Mouse (Mus musculus): Measurements from ENCODE around the gene Daglb. TPM values are rescaled to one million over a fixed set of nuclear protein-coding genes. Genes with fewer than 3 reads are reported as not detected.

Gene Daglb
- polyA plus RNA-seq, 1 experiment from 2014 or later, result 14.2 TPM

GRCm38 (mm10) chr5:143469628-143470027 is 5.2 kb downstream of the Daglb start:
- Histone ChIP-seq H3K4me1 (peaks cover 13% of the 10 kb centered on the region), H3K4me3 (no peak overlapping the region), H3K36me3 (replicated peaks) (peaks cover 80% of the 10 kb centered on the region), H3K9me3 (no peaks in the 10 kb centered on the region), H3K27ac (no peak overlapping the region), H3K27me3 (ENCODE audit: poor library complexity, severe bottlenecking) (0 out of 2 replicates have a peak, but pooled peaks cover 5% of the 10 kb centered on the region)
- WGBS, result 96% methylated on average over 8 of the region's 8 CpGs
- DNase-seq (ENCODE audit: extremely low spot score, low spot score), result no peak

GRCm38 (mm10) chr5:143470421-143471164 is 6.2 kb downstream of the Daglb start:
- peaks cover 90% of the 10 kb centered on the region for H3K36me3 ChIP-seq (replicated peaks)
- H3K4me1 ChIP-seq, result peaks cover 4% of the 10 kb centered on the region
- no peak overlapping the region for H3K27ac ChIP-seq
- H3K27me3 ChIP-seq (ENCODE audit: poor library complexity, severe bottlenecking), result 0 out of 2 replicates have a peak, but pooled peaks cover under 1% of the 10 kb centered on the region
- no peak overlapping the region for H3K4me3 ChIP-seq
- no peaks in the 10 kb centered on the region for H3K9me3 ChIP-seq
- no peak for DNase-seq (ENCODE audit: extremely low spot score, low spot score)
- 92% methylated on average over 15 of the region's 15 CpGs for WGBS

GRCm38 (mm10) chr5:143471165-143471546 is 6.8 kb downstream of the Daglb start:
- Histone ChIP-seq H3K27ac (no peak overlapping the region), H3K27me3 (ENCODE audit: poor library complexity, severe bottlenecking) (no peaks in the 10 kb centered on the region), H3K9me3 (no peaks in the 10 kb centered on the region), H3K36me3 (replicated peaks) (peaks cover 96% of the 10 kb centered on the region), H3K4me3 (no peak overlapping the region), H3K4me1 (no peaks in the 10 kb centered on the region)
- no peak for DNase-seq (ENCODE audit: extremely low spot score, low spot score)
- 99% methylated on average over 3 of the region's 3 CpGs for WGBS

DNA sequence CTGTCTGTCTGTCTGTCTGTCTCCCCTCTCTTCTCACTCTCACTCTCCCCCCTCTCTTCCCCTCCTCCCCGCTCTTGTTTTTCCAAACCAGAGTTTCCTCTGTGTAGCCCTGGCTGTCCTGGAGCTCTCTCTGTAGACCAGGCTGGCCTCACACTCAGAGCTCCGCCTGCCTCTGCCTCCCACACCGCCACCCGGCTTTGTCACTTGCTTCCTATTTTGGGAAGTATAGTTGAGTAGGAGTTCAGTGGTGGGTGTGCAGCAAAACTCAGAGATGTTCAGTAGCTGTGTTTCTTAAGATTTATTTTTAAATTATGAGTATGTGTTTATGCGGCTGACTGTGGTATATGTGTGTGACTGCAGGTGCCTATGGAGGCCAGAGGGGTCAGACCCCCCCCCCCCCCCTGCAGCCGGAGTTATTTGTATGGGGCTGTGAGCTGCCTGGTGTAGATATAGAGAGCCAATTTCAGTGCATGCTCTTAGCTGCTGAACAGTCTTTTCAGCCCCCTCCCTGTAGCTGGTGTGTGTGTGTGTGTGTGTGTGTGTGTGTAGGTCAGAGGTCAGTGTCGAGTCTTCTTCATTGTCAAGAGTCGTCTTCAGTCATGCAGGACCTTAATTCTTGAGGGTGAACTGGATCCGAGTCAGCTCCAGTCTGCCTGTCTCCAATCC is 7.7 kb downstream of the Daglb start:
- H3K27me3 ChIP-seq (ENCODE audit: poor library complexity, severe bottlenecking), result no peaks in the 10 kb centered on the region
- H3K36me3 ChIP-seq (replicated peaks), result peaks cover 99% of the 10 kb centered on the region
- no peak overlapping the region for H3K27ac ChIP-seq
- H3K4me3 ChIP-seq, result no peak overlapping the region
- 88% methylated on average over 9 of the region's 9 CpGs for WGBS
- no peaks in the 10 kb centered on the region for H3K9me3 ChIP-seq
- H3K4me1 ChIP-seq, result no peaks in the 10 kb centered on the region
- no peak for DNase-seq (ENCODE audit: extremely low spot score, low spot score)

DNA sequence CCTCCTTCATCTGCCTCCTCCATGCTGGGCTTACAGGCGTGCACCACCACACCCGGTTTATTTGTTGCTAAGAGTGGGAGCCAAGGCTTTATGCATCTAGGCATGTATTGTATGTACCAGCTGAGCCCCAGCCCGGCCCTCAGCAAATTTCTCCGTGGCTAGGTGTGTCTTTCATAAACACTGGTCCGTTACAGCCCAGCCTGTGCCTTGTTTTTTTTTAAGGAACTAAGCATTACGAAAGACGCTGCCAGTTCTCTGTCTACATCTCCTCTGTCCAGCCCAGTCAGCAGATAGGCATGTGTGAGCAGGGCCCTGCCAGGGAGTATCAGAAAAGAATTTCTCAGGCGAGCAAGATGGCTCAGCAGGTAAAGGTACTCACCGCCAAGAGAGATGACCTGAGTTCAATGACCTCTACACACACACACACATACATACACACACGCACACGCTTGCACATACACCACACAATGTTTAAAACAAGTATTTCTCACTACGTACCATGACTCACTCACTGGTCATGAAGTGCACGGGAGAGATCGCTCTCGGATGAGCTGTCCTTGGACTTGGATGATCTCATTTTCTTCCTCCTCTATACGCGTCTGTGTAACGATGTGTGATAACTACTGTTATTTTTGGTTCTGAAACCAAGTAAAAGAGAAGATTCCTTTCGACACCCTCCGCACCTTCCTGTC is 10.9 kb downstream of the Daglb start:
- H3K27ac ChIP-seq, result no peak overlapping the region
- no peaks in the 10 kb centered on the region for H3K4me1 ChIP-seq
- H3K36me3 ChIP-seq (replicated peaks), result peaks cover 100% of the 10 kb centered on the region
- DNase-seq (ENCODE audit: extremely low spot score, low spot score), result no peak
- no peak overlapping the region for H3K4me3 ChIP-seq
- H3K9me3 ChIP-seq, result no peaks in the 10 kb centered on the region
- WGBS, result 95% methylated on average over 20 of the region's 20 CpGs
- H3K27me3 ChIP-seq (ENCODE audit: poor library complexity, severe bottlenecking), result no peaks in the 10 kb centered on the region

- H3K4me1 ChIP-seq, result no peaks in the 10 kb centered on the region
- no peak overlapping the region for H3K27ac ChIP-seq
- H3K27me3 ChIP-seq (ENCODE audit: poor library complexity, severe bottlenecking), result no peaks in the 10 kb centered on the region
- H3K9me3 ChIP-seq, result no peaks in the 10 kb centered on the region
- no peak overlapping the region for H3K4me3 ChIP-seq
- WGBS, result 98% methylated on average over 6 of the region's 6 CpGs
- no peak for DNase-seq (ENCODE audit: extremely low spot score, low spot score)
- H3K36me3 ChIP-seq (replicated peaks), result peaks cover 98% of the 10 kb centered on the region
Measured at GRCm38 (mm10) chr5:143476013-143476412, 11.6 kb downstream of the Daglb start.

GRCm38 (mm10) chr5:143477901-143478300 is 13.5 kb downstream of the Daglb start:
- no peak for DNase-seq (ENCODE audit: extremely low spot score, low spot score)
- H3K4me1 ChIP-seq, result no peaks in the 10 kb centered on the region
- no peaks in the 10 kb centered on the region for H3K27me3 ChIP-seq (ENCODE audit: poor library complexity, severe bottlenecking)
- H3K4me3 ChIP-seq, result no peak overlapping the region
- peaks cover 95% of the 10 kb centered on the region for H3K36me3 ChIP-seq (replicated peaks)
- H3K27ac ChIP-seq, result no peak overlapping the region
- H3K9me3 ChIP-seq, result no peaks in the 10 kb centered on the region
- 91% methylated on average over 3 of the region's 3 CpGs for WGBS

GRCm38 (mm10) chr5:143484955-143485354 is 20.6 kb downstream of the Daglb start:
- Histone ChIP-seq H3K4me1 (no peaks in the 10 kb centered on the region), H3K36me3 (replicated peaks) (peaks cover 94% of the 10 kb centered on the region), H3K27me3 (ENCODE audit: poor library complexity, severe bottlenecking) (no peaks in the 10 kb centered on the region), H3K4me3 (no peak overlapping the region), H3K9me3 (no peaks in the 10 kb centered on the region), H3K27ac (no peak overlapping the region)
- WGBS, result 95% methylated on average over 5 of the region's 5 CpGs
- no peak for DNase-seq (ENCODE audit: extremely low spot score, low spot score)

GRCm38 (mm10) chr5:143487193-143487592 is 22.8 kb downstream of the Daglb start:
- Histone ChIP-seq H3K4me1 (no peaks in the 10 kb centered on the region), H3K27me3 (ENCODE audit: poor library complexity, severe bottlenecking) (no peaks in the 10 kb centered on the region), H3K4me3 (no peak overlapping the region), H3K9me3 (no peaks in the 10 kb centered on the region), H3K27ac (no peak overlapping the region), H3K36me3 (replicated peaks) (peaks cover 99% of the 10 kb centered on the region)
- 94% methylated on average over 10 of the region's 10 CpGs for WGBS
- no peak for DNase-seq (ENCODE audit: extremely low spot score, low spot score)

- Histone ChIP-seq H3K4me3 (no peak overlapping the region), H3K27me3 (ENCODE audit: poor library complexity, severe bottlenecking) (no peaks in the 10 kb centered on the region), H3K4me1 (no peaks in the 10 kb centered on the region), H3K36me3 (replicated peaks) (peaks cover 99% of the 10 kb centered on the region), H3K9me3 (no peaks in the 10 kb centered on the region), H3K27ac (no peak overlapping the region)
- WGBS, result 92% methylated on average over 5 of the region's 5 CpGs
- DNase-seq (ENCODE audit: extremely low spot score, low spot score), result no peak
Measured at GRCm38 (mm10) chr5:143487998-143488397, 23.6 kb downstream of the Daglb start.

DNA sequence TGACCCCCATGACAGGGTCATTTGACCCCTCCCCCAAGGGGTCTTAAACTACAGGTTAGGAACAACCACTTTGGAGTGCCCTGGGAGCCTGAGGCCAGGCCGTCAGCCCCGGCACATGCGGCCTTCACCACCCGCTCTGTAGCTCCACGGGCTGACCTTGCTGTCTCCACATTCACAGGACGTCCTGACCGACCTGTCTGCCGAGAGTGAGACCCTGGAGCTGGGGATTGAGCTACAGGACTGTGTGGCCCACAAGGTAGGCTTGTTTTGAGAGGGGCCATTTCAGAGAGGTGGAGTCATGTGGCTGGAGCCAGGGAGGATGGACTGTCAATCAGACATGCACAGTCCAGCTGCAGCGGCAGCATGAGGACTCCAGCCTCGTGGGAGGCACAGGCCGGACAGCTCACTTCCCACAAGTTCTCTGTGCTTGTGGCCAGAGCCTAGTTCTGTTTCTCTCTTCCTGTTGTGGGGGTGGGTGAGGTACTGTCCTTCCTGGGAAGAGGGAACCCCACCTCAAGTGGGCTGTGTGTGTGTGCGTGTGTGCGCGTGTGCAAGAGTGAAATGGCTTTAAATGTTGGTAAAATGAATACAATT is 25.5 kb downstream of the Daglb start:
- WGBS, result 90% methylated on average over 14 of the region's 14 CpGs
- Histone ChIP-seq H3K4me1 (no peaks in the 10 kb centered on the region), H3K27me3 (ENCODE audit: poor library complexity, severe bottlenecking) (no peaks in the 10 kb centered on the region), H3K27ac (no peak overlapping the region), H3K9me3 (no peaks in the 10 kb centered on the region), H3K36me3 (replicated peaks) (peaks cover 98% of the 10 kb centered on the region), H3K4me3 (no peak overlapping the region)
- DNase-seq (ENCODE audit: extremely low spot score, low spot score), result no peak

DNA sequence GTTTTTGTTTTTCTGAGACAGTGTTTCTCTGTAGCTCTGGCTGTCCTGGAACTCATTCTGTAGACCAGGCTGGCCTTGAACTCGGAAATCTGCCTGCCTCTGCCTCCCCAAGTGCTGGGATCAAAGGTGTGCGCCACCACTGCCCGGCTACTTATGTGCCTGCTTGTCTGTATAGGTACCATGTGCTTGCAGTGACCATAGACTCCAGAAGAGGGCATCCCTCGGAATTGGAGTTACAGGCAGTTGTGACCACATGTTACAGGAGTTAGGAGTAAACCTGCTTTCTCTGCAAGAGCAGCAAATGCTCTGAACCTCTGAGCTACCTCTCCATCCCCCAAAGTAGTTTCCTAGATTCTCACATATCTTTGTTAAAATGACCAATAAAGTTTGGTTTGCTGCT is 27.4 kb downstream of the Daglb start:
- no peak overlapping the region for H3K27ac ChIP-seq
- H3K9me3 ChIP-seq, result no peaks in the 10 kb centered on the region
- H3K36me3 ChIP-seq (replicated peaks), result peaks cover 97% of the 10 kb centered on the region
- no peaks in the 10 kb centered on the region for H3K27me3 ChIP-seq (ENCODE audit: poor library complexity, severe bottlenecking)
- 88% methylated on average over 4 of the region's 4 CpGs for WGBS
- H3K4me3 ChIP-seq, result no peak overlapping the region
- no peak for DNase-seq (ENCODE audit: extremely low spot score, low spot score)
- H3K4me1 ChIP-seq, result no peaks in the 10 kb centered on the region

DNA sequence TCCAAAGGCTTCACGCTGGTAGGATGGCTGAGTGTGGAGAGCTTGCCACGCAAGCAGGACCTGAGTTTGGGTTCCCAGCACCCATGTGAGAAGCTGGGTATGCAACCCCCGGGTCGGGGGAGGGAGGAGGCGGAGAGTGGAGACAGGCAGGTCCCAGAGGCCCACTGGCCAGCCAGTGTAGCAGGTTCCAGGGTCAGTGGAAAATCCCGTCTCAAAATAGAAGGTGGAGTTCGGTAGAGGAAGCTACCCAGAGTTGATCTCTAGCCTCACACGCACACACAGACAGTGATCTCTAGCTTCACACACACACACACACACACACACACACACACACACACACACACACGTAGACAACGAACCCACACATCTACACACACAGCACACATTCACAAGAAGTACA is 28.8 kb downstream of the Daglb start:
- 94% methylated on average over 10 of the region's 10 CpGs for WGBS
- H3K36me3 ChIP-seq (replicated peaks), result peaks cover 96% of the 10 kb centered on the region
- no peak for DNase-seq (ENCODE audit: extremely low spot score, low spot score)
- no peaks in the 10 kb centered on the region for H3K4me1 ChIP-seq
- H3K9me3 ChIP-seq, result no peaks in the 10 kb centered on the region
- H3K4me3 ChIP-seq, result no peak overlapping the region
- no peak overlapping the region for H3K27ac ChIP-seq
- H3K27me3 ChIP-seq (ENCODE audit: poor library complexity, severe bottlenecking), result no peaks in the 10 kb centered on the region
